Mouse (Mus musculus): ENCODE measurements around the gene Prkaca.

Gene Prkaca

DNA sequence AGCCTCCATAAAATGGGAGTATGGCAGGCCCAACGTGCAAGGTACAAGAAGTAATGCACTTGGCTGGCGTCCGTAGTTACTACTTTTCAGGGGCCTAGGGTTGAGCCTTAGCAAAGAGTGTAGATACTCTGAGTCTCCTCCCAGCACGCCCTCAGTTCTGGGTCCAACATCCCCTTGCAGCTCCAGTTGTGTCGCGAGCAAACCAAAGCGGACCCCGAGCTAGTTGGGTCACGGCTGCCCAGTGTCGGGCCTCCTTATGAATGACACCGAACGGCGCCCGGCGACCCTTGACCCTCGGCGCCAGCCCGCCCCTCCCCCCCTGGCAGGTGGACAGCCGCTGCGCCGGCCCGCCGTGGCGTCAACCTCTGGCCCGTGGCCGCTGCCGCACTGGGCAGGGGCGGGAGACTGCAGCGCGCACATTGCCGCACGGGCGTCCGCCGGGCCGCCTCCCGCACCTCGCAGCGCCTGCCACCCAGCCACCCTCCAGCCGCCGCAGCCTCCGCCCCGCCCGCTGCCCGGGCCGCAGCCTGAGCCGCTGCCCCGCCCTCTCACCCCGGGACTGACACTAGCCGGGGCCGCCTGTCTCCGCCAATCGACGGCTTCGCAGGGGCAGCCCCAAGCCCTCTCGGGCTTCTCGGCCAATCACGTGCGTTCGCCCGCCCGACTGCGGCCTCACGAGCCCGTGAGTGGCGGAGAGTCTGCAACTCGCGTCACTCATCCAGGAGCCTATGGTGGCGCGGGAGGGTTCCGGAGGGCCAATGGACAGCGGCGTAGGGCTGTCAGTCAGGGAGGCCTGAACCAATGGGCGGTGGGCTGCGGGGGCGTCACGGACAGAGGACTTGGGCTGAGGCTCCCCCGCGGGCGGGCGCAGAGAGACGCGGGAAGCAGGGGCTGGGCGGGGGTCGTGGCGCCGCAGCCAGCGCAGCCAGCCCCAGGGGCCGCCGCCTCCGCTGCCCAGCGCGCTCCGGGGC lies at the start of gene Prkaca:
Gene Prkaca (plus strand): TSS at position 844 of the 971 bp plus-strand sequence.
- peak; percentile 98 for DNase-seq (ENCODE audit: low spot score)

- DNase-seq (ENCODE audit: low spot score), result no peak
These were observed 48.2 kb upstream of the Prkaca start for GRCm38 (mm10) chr8:83924585-83924984.

DNA sequence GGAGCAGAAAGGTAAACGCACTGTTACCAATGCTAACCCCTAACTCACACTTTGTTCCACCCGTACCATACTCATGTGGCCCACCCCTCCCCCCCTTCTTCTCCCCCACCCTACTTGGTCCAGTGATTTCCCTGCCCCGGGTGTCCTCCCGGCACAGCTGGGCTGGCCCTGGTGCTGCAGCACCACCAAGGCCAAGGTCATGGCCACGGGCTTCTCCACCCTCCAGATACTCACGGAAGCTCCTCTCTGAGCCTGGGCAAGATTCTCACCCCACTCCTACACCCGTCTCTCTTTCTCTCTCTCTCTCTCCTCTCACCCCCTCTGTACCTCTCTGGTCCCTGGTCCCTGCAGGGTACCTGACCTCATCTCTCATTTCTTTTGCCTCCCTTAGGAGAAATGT lies 46.5 kb upstream of the Prkaca start:
- peak; percentile 74 for DNase-seq (ENCODE audit: low spot score)

GRCm38 (mm10) chr8:83934222-83934621 lies 38.6 kb upstream of the Prkaca start:
- DNase-seq (ENCODE audit: low spot score), result no peak

- no peak for DNase-seq (ENCODE audit: low spot score)
These were observed 37.8 kb upstream of the Prkaca start for GRCm38 (mm10) chr8:83934994-83935393.

DNA sequence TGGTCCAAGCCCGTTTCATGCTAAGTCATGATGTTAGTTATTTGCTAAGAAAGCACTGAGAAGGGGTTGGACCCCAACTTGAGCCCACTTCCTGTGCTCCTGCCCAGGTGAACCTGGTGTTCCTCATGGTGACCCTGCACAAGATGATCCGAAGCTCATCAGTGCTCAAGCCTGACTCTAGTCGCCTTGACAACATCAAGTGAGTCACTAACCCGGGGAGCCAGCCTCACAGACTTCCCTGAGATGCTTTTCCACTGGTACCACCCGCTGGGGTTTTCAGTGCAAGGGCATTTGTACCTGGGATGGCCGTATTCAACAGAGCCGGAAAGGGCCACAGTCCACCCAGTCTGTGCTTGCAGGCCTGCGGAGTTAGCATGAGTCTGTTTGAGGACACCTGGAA lies 37.4 kb upstream of the Prkaca start:
- DNase-seq (ENCODE audit: low spot score), result no peak

GRCm38 (mm10) chr8:83937645-83938044 lies 35.1 kb upstream of the Prkaca start:
- no peak for DNase-seq (ENCODE audit: low spot score)

DNA sequence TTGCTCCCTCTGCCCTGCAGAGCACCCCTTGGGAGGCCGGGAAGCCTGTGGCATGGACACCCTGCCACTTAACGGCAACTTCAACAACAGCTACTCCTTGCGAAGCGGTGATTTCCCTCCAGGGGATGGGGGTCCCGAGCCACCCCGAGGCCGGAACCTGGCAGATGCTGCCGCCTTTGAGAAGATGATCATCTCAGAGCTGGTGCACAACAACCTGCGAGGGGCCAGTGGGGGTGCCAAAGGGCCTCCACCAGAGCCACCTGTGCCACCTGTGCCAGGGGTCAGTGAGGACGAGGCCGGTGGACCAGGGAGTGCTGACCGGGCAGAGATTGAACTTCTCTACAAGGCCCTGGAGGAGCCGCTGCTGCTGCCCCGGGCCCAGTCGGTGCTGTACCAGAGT lies 34.5 kb upstream of the Prkaca start:
- peak; percentile 5 for DNase-seq (ENCODE audit: low spot score)

DNA sequence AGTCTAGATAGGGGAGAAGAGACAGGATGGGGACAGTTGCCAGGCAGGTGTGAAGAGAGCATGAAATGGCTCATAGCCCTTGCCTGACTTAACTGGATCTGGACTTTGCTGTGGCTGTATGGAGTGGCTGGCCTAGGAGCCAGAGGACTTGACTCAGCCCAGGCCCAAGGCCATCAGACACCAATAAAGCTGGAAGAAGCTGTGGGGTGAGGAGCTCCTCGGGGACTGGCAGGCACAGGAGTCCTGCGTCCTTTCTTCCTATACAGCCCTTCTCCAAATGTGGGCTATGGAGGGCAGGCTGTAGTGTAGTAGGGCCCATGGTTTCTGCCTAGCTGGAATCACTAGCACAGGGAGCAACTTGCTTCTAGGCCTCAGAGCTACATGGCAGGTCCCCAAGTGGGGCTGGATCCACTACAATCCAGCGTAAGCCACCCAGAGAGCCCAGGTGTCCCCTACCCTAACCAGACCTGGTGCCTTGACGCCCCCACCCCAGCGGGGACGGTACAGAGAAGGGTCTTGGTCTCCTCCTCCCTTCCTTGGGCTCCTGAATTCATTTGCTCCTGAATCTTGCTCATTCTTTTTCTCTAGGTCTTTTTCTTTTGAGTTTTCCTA lies 31.6 kb upstream of the Prkaca start:
- no peak for DNase-seq (ENCODE audit: low spot score)

GRCm38 (mm10) chr8:83942446-83942845 lies 30.3 kb upstream of the Prkaca start:
- no peak for DNase-seq (ENCODE audit: low spot score)

DNA sequence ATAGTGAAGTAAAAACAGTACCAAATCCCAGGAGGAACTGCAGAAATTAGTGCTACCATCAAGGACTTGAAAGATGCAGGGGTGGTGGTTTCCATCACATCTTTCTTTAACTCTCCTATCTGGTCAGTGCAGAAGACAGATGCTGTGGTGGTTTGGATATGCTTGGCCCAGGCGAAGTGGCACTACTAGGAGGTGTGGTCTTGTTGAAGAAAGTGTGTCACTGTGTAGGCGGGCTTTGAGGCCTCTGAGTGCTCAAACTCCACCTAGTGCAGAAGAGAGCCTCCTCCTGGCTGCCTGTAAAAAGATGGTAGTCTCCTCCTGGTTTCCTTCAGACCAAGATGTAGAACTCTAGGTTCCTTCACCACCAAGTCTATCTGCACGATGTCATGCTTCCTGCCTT lies 27.3 kb upstream of the Prkaca start:
- no peak for DNase-seq (ENCODE audit: low spot score)

DNA sequence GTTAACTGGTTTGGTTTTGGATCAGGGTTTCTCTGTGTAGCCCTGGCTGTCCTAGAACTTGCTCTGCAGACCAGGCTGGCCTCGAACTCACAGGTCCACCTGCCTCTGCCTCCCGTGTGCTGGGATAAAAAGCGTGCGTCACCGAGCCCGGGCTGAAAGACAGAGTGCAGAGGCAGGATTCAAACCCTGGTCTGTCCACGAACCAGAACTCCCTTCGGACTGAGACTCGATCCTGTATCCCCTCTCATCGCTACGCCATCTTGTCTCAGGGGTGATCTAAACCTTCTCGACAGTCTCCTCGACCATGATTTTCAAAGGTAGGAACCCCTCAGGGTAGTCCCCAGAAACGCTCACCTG lies 18.1 kb upstream of the Prkaca start:
- DNase-seq (ENCODE audit: low spot score), result no peak

DNA sequence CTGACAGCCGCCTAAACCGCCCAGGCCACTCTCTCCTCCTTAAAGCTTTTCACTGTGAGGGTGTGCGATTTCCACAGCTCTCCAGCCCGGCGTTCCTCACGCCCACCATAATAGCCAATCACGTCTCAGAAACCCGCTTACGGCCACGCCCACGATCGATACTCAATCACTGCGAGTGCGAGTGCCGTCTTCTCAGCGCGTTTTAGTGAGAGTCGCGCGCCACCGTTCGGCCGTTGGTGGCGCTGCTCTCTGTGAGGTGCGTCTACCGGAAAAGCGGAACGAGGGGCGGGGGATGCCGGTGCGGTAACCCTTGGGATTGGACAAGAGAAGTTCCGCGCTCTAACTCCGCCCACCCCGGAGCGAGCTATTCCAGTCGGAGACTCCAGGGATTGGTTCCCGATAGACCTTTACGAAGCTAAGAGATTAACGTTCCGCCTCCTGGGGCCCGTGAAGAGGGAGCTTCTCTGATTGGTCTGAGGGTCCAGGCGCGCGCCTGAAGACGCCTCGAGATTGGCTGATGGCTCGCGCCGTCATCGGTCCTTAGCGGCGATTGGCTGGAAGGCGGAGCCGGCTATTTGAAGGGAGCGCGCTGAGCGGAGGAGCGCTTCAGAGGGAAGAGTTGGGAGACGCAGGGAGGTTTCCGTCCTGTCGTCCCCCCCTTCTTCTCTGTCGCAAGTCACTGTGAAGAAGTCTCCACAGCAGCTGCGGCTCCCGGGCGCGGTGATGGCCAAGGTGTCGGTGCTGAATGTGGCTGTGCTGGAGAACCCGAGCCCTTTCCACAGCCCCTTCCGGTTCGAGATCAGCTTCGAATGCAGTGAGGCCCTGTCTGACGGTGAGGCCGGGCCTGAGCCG lies 17.5 kb upstream of the Prkaca start, which contains the start of the genes Gm10644 and Asf1b:
Gene Gm10644 (minus strand): TSS at position 100 of the 852 bp plus-strand sequence.
Gene Asf1b (plus strand): TSS at position 402 of the 852 bp plus-strand sequence.
- peak; percentile 97 for DNase-seq (ENCODE audit: low spot score)

GRCm38 (mm10) chr8:83955958-83956218 lies 16.9 kb upstream of the Prkaca start:
- no peak for DNase-seq (ENCODE audit: low spot score)

DNA sequence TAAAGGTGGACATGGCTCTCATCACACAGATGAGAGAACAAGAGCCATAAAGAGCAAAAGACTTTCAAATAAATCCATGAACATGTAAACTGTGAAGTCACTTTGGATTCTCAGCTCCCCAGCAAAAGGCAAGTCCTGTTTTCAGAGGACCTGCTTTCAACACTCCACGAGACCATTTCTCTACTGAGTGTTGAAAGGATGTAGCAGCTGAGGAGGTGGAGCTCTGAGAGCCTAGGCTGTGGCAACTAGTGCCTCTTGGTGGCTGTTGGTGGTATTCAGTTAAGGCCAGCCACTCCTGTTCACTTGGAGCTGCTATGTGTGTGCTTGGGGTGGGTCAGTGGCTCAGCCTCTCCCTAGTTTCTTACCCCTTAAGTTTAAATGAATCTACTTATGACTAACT lies 16.0 kb upstream of the Prkaca start:
- no peak for DNase-seq (ENCODE audit: low spot score)

DNA sequence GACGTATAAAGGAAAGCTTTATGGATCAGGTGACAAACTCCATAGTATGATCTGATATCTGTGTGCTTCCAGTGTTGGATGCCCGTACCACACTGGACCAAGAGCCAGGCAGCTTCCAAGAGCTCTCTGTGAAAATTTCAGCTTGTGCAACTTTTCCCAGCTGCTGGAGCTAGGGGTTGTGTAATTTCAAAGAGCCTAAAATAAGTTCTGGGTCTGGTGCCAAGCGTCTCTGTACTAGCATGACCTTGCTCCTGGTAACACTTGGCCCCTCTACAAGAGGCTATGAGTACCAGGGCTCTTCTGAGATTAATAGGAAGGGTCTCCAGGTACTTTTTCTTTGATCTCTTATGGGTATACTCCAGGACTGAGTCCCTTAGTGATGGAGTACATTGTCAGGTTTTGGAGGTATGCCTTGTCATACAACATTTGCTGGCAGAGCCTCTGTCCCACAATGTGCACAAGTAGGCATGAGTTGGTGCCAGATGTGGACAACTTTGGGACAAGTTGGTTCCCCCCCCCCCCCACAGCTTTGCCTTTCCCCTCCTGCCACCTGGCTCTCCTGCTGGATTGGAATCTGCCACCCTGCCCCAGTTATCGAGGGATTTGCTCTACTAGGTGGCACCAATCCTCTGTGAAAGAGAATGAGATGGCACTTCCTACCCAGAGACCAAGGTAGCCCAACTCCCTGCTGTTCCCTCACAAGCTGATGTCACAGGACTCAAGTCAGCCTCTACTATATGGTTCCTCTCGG lies 8.6 kb upstream of the Prkaca start:
- no peak for DNase-seq (ENCODE audit: low spot score)

GRCm38 (mm10) chr8:83967701-83968100 lies 5.1 kb upstream of the Prkaca start:
- no peak for DNase-seq (ENCODE audit: low spot score)

DNA sequence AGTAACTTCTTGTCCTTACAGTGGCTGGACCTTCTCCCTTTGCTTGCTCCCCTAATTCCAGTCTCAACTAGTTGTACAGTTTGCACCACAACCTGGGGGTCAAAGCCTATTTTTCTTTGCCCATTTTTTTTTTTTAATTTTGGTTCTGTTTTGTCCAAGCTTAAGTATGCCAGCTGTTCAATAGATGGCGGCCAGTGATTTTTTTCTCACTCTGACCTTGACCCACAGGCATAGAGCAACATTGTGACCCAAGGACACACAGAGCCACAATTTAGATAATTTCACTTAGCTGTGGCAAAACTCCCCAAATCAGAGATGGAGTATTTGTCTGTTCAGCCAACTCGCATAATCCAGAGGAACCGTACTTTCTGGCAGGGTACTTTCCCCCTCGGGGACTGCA lies 1.7 kb upstream of the Prkaca start:
- DNase-seq (ENCODE audit: low spot score), result no peak

DNA sequence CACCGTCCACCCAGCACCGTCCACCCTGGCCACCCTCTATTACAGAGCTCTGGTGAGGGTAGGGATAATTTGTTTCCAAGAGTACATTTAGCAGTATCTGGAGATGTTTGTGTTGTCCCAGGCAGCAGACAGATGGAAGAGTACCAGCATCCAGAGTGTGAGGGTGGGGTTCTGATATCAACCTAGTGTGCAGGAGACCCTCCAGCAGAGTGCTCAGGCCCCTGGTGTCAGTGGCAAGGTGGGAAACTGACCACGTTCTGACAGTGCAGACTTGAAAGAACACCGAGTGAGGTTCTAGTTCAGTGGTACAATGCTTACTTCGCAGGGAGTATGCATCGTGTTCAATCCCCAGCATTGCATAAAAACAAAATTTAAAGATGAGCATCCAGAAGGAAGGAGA lies 1.1 kb upstream of the Prkaca start:
- no peak for DNase-seq (ENCODE audit: low spot score)

DNA sequence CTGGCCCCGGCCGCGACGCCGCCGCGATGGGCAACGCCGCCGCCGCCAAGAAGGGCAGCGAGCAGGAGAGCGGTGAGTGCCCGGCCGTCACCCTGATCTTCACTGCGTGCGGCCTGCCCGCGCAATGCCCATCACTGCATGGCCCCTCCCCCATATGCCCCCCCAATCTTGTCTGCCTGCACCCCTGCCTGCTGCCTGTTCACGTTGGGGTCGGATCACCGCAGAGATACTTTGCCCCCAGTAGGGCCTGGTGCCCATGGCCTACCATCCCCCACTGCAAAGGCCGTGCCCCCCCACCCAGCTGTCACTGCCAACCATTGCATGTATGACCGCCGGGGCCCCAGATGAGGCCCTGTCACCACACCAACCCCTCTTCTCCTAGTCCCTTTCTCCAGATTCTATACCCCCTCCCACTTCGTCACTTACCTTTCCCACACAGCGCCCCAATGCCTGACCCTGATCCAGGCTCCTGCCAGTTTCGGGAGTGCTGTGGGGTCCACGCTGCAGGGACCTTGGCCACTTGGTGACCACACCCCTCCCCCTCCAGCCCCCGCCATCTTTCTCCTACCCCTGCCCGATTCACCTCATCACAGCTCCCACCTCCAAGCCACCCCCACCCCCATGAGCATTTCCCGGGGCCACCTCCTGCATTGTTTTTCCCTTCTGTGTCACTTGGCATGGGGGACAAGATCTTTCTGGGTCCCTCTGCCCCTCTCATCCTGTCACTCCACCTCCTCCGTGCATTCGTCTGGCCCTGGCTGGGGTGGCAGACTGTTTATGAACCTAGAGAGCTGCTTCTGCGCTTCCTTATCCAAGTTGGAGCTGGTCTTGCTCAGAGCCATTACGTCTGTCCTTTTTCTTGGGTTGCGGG lies 603 bp downstream of the Prkaca start:
- peak; percentile 25 for DNase-seq (ENCODE audit: low spot score)

DNA sequence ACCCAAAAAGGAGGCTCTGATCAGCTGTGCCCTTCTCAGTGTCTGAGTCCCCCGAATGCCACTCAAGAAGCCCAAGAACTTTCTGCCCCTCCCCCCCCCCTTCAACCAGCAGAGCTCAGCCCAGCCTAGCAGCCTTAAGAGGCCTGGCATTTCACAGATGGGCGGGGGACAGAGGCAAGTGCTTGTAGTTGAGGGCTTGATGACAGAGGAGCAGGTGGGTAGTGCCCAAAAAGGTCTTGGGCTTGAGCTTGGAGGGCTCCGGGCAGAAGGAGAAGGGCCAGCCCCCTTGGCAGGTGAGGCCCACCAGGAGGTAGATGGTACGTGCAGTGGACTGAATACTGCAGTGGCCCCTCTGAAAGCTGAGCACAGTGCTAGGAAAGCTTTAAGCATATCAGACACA lies 1.7 kb downstream of the Prkaca start:
- no peak for DNase-seq (ENCODE audit: low spot score)

All from ovary, postnatal 36 days (tissue).